Mouse (Mus musculus) v-Abl transformed pro-B cells (cell line): Measurements from ENCODE around the gene Ptcra.

Experiments
- in situ Hi-C, 2 experiments: fragments of 400-800 bp; cut with MboI; formaldehyde crosslinking; loops; one replicate each; pipeline ENCODE4 v1.15.1; 2025; ENCODE audit not compliant: unreplicated experiment in 2 of 2

Gene Ptcra

DNA sequence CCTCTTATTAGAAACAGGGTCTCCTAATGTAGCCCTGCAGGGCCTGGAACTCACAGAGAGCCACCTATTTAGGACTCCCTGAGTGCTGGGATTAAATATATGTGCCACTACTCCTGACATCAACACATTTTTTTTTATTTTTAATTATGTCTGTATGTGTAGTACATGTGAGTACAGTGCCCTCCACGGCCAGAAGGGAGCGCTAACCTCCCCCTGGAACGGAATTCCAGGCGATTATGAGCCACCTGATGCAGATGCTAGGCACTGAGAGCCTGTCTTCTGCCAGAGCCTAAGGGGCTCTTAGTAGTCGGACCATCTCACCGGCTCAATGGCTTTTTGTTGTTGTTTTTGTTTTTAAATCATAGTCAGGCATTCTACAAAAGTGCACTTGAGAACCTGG is 35.5 kb downstream of the Ptcra start:
- in situ Hi-C loops = no loop called here

GRCm38 (mm10) chr17:46727271-46727670 is 36.2 kb downstream of the Ptcra start:
- in situ Hi-C loops = no loop called here

DNA sequence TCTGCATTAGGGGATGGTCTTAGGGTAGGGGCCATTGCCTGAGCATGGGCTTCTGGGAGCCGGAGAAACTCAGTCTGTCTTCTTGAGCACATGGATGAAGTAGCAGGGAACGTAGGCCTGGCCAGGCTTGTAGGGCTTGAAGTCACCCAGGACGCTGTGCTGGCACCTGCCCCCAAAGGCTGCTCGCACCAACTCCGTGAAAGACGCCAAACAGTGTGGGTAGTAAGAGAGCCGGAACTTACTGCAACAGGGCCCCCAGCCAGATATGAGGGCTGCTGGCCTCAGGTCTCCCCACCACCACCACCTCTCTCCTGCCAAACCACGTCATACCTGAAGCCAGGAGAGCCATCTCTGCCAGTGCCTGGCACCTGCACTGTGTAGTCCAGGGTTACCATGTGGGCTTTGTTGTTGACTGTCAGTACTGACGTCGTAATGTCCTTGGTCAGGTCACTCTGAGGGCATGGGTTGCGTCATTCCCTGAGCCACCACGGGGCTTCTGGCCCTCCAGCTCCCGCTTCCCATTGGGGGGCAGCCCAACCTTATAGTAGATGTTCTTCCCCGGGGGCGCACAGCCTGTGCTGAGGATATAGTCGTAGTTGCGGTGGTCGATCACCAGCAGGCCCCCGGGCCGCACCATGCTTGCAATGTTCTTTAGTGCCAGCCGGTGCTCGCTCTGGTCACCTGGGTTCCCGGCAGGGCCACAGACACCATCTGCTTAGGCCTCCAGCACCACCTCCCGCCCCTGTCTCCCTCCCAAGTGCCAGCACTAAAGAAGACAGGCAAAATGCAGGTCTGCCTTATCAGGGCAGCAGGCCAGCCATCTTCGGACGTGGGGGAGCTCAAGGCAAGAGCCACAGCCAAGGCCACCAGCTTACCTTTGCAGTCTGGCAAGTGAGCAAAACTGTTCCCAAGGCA is 37.5 kb downstream of the Ptcra start:
- in situ Hi-C loops = no loop called here

- in situ Hi-C loops = no loop called here
These were observed 38.2 kb downstream of the Ptcra start for GRCm38 (mm10) chr17:46725273-46725672.

- in situ Hi-C loops = loop anchor here (5.0 kb wide), 1 partner anchor 197 kb away; no protein-coding TSS in a partner anchor
These were observed 38.9 kb downstream of the Ptcra start for GRCm38 (mm10) chr17:46724477-46725084.

- in situ Hi-C loops = loop anchor here (5.0 kb wide), 1 partner anchor 194 kb away; no protein-coding TSS in a partner anchor
These were observed 42.4 kb downstream of the Ptcra start for GRCm38 (mm10) chr17:46721077-46721476.

DNA sequence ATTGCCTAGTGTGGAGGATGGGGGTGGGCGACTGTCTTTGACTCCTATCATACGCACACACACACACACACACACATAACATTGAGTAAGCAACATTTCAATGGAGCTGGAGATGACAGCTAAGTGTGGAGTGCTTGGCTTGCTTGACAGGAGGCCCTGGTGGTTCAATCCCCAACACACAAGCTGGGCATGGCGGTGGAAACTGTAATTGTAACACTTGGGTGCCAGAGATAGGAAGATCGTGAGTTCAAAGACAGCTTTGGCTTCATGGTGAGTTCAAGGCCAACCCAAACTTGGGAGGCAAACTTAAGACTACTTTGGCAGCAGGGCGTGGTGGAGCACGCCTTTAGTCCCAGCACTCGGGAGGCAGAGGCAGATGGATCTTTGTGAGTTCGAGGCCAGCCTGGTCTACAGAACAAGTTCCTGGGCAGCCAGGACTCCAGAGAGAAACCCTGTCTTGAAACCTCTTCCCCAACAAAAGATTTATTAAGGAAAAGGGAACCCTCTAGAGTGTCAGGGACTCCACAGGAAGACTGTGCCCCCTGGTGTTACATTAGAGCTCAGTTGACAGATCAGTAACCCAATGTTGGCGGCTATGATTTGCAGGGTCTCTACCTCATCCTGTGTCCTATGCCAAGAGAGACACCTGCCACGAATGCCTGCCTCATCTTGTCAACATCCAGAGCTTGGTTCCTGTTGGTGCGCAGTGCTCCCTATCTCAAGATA is 48.6 kb downstream of the Ptcra start:
- in situ Hi-C loops = no loop called here

GRCm38 (mm10) chr17:46713849-46714248 is 49.7 kb downstream of the Ptcra start:
- in situ Hi-C loops = no loop called here

- in situ Hi-C loops = no loop called here
These were observed 51.1 kb downstream of the Ptcra start for GRCm38 (mm10) chr17:46712442-46712841.

GRCm38 (mm10) chr17:46711612-46712271 is 51.8 kb downstream of the Ptcra start:
- in situ Hi-C loops = no loop called here

GRCm38 (mm10) chr17:46710959-46711597 is 52.4 kb downstream of the Ptcra start, which contains the start of gene Pex6:
Gene Pex6, plus strand, starts transcription at chr17:46711463.
- in situ Hi-C loops = no loop called here

DNA sequence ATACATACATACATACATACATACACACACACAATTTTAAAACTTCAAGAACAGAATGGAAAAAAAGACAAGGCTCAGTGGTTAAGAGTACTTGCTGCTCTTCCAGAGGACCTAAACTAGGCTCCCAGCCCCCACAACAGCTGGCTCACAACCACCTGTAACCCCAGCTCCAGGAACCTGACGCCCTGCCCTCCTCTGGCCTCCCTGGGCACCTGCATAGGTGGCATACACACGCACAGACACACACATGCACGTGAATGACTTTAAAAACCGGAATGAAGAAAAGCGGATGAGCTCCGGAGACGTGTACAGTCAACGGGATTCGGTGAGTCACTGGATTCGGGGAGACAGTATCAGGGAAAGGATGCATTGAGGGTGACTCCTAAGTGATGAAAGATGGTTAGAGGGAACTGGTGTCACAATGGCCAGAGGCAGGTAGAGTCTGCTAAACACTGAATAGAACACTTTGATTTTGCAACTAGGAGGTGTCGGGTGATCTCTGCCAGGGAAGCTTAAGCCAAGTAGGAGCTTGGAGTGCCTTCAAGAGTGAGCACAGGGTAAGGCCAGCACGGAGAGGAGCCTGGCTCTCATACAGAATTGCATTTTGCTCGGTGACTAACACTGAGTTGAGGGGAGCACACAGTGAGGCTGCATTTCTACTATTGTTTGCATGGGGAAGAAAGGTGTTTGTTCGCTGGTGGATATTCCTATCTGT is 57.0 kb downstream of the Ptcra start:
- in situ Hi-C loops = no loop called here
